Mouse (Mus musculus) hindbrain, embryonic 13.5 days (tissue): Measurements from ENCODE around the gene Rbms3. TPM values are rescaled to one million over a fixed set of nuclear protein-coding genes. Genes with fewer than 3 reads are reported as not detected.

Experiments used
- ATAC-seq: fragments of 200-750 bp; cut with Nextera tagmentation; 2 replicates; pipeline ENCODE4 v1.8.0; 2017; ENCODE audit warnings: moderate TSS enrichment; ENCODE audit not compliant: low FRiP score
- H3K27ac ChIP-seq: fragments of 300-500 bp; sonication (generic); 2 replicates; pipeline ENCODE4 v1.5.1; 2015; ENCODE audit warnings: inconsistent platforms, mild to moderate bottlenecking, moderate library complexity
- H3K27me3 ChIP-seq: fragments of 300-500 bp; sonication (generic); 2 replicates; pipeline ENCODE4 v1.6.1; 2015; ENCODE audit warnings: mild to moderate bottlenecking, inconsistent platforms
- H3K36me3 ChIP-seq: fragments of 300-500 bp; sonication (generic); 2 replicates; pipeline ENCODE4 v1.6.1; 2015; ENCODE audit warnings: mild to moderate bottlenecking, inconsistent platforms
- H3K4me1 ChIP-seq: fragments of 300-500 bp; sonication (generic); replicated peaks from 2 replicates; pipeline ENCODE4 v1.6.1; 2015; ENCODE audit warnings: inconsistent platforms
- H3K4me2 ChIP-seq: fragments of 300-500 bp; sonication (generic); 2 replicates; pipeline ENCODE4 v1.6.1; 2015; ENCODE audit warnings: inconsistent platforms, mild to moderate bottlenecking, moderate library complexity
- H3K4me3 ChIP-seq: fragments of 300-500 bp; sonication (generic); 2 replicates; pipeline ENCODE4 v1.5.1; 2015; ENCODE audit warnings: mild to moderate bottlenecking, inconsistent platforms
- H3K9ac ChIP-seq: fragments of 300-500 bp; sonication (generic); 2 replicates; pipeline ENCODE4 v1.6.1; 2015; ENCODE audit warnings: mild to moderate bottlenecking, inconsistent platforms
- H3K9me3 ChIP-seq: fragments of 300-500 bp; sonication (generic); 2 replicates; pipeline ENCODE4 v1.6.1; 2016; ENCODE audit warnings: inconsistent platforms
- WGBS: fragments of 180-500 bp; shearing (Covaris S2); methylation state at CpG from one replicate; pipeline ENCODE4 v1.1.7; 2015; 5-methylcytosine and 5-hydroxymethylcytosine counted together
- polyA plus RNA-seq: library from polyadenylated mRNA; unstranded; fragments of >200 nt; fragmentation: Nextera tagmentation; extraction: Ambion mirVana; gene quantifications from 2 replicates; pipeline ENCODE4 v1.2.1, GENCODE M21; 2015

Rbms3 gene
- polyA plus RNA-seq, 1 experiment from 2014 or later: 73.7 TPM

DNA sequence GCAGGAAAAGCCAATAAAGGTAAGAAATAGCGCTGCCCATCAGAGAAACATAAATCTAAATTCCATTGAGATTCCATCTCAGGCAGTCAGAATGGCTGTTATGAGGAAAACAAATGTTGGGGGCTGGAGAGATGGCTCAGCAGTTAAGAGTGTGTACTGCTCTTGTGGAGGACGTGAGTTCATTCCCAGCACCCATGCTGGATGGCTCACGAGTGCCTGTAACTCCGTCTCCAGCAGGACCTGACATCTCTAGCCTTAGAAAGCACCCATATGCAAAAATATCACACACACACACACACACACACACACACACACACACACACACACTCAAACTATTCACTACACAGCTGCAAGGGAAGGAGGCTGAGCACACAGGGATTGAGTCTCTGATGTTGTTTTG is 1083.6 kb downstream of the Rbms3 start:
- Histone ChIP-seq H3K4me3 (no peak overlapping the region), H3K27ac (no peak overlapping the region), H3K4me2 (no peak overlapping the region), H3K36me3 (no peaks in the 10 kb centered on the region), H3K9ac (no peak overlapping the region), H3K9me3 (no peaks in the 10 kb centered on the region), H3K27me3 (no peaks in the 10 kb centered on the region), H3K4me1 (no peaks in the 10 kb centered on the region)
- ATAC-seq: no peak
- WGBS: 80% methylated on average over 4 of the region's 4 CpGs

GRCm38 (mm10) chr9:116542793-116543192 is 1086.9 kb downstream of the Rbms3 start:
- Histone ChIP-seq H3K9me3 (no peaks in the 10 kb centered on the region), H3K27ac (no peak overlapping the region), H3K4me2 (no peak overlapping the region), H3K4me3 (no peak overlapping the region), H3K36me3 (no peaks in the 10 kb centered on the region), H3K4me1 (no peaks in the 10 kb centered on the region), H3K9ac (no peak overlapping the region), H3K27me3 (no peaks in the 10 kb centered on the region)
- 89% methylated on average over 4 of the region's 4 CpGs for WGBS
- ATAC-seq: no peak

DNA sequence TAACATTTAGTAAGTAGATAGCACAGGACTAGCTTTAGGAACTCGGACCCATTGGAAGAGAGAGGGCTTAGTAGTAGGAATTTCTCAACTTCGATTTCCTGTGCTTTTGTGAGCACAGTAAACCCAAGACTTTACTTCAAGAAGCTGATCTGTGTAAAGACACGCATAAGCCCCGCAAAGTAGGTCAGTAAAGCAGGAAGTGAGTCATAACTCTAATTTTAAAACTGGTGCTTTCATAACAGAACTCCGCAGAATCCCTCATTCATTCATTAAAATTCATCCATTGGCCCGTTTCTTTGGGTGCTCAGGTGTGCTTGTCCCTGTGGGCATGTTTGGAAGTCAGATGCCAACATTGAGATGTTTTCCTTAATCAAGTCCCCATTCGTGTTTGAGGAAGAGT is 1087.7 kb downstream of the Rbms3 start:
- WGBS: 81% methylated on average over 7 of the region's 7 CpGs
- Histone ChIP-seq H3K36me3 (no peaks in the 10 kb centered on the region), H3K9me3 (no peaks in the 10 kb centered on the region)

DNA sequence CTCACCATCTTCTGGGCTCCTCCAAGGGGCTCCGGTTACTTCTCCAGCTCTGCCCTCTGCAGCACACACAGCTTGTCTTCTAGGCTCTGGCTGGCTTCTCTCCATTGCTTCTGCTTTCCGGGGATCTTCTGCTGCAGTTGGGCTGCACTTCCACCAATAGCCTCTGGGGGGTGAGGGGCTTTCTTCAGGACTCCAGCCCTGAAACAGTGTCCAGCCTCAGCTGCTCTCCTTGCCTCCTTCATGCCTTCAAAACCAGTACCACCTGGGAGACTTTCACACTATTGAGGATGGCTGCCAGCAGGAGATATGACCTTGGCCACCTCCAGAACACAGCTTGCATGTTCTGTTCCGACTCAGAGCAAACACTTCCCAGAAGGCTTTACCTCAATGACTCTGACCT is 1094.0 kb downstream of the Rbms3 start:
- no peak overlapping the region for H3K9ac ChIP-seq
- no peak for ATAC-seq
- H3K4me3 ChIP-seq: no peak overlapping the region
- no peak overlapping the region for H3K4me2 ChIP-seq
- H3K9me3 ChIP-seq: no peaks in the 10 kb centered on the region
- no peak overlapping the region for H3K27ac ChIP-seq
- H3K4me1 ChIP-seq: no peaks in the 10 kb centered on the region
- no peaks in the 10 kb centered on the region for H3K36me3 ChIP-seq
- 70% methylated on average over 3 of the region's 3 CpGs for WGBS
- H3K27me3 ChIP-seq: no peaks in the 10 kb centered on the region

More for the DNA sequence above, 1087.7 kb downstream of the Rbms3 start:
- Histone ChIP-seq H3K27me3 (no peaks in the 10 kb centered on the region), H3K9ac (no peak overlapping the region), H3K4me1 (no peaks in the 10 kb centered on the region), H3K4me2 (no peak overlapping the region), H3K4me3 (no peak overlapping the region), H3K27ac (no peak overlapping the region)
- ATAC-seq: no peak

- Histone ChIP-seq H3K4me1 (no peaks in the 10 kb centered on the region), H3K27ac (no peak overlapping the region), H3K9ac (no peak overlapping the region), H3K9me3 (no peaks in the 10 kb centered on the region; the same call in 1 of the 2 replicates), H3K27me3 (no peaks in the 10 kb centered on the region), H3K36me3 (no peaks in the 10 kb centered on the region), H3K4me2 (no peak overlapping the region), H3K4me3 (no peak overlapping the region)
- no peak for ATAC-seq
- 81% methylated on average over 5 of the region's 5 CpGs for WGBS
Measured at GRCm38 (mm10) chr9:116533381-116533780, 1096.3 kb downstream of the Rbms3 start.

DNA sequence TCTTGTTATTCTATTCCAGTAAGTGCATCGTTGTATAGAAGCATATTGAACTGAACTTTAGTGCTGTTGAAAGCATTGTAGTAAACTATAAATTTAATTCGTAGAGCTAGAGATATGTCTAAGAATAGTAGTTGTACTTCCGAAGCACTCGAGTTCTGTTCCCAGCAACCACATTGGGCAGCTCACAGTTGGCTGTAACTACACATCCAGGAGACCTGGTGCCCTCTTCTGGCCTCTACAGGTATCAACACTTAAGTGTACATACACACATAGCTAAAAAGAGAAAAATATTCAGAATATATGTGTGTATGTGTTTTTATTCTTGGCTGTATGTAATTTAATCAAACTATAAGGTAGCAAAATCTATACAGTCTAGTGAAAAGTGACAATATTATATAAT is 1098.6 kb downstream of the Rbms3 start:
- Histone ChIP-seq H3K9ac (no peak overlapping the region), H3K9me3 (no peaks in the 10 kb centered on the region; the same call in 1 of the 2 replicates), H3K36me3 (no peaks in the 10 kb centered on the region), H3K4me3 (no peak overlapping the region), H3K27me3 (no peaks in the 10 kb centered on the region), H3K4me1 (no peaks in the 10 kb centered on the region), H3K4me2 (no peak overlapping the region), H3K27ac (no peak overlapping the region)
- WGBS: 94% methylated on average over 4 of the region's 4 CpGs
- ATAC-seq: no peak

GRCm38 (mm10) chr9:116524386-116524785 is 1105.3 kb downstream of the Rbms3 start:
- no peaks in the 10 kb centered on the region for H3K27me3 ChIP-seq
- no peaks in the 10 kb centered on the region; the same call in 1 of the 2 replicates for H3K9me3 ChIP-seq
- H3K4me1 ChIP-seq: no peaks in the 10 kb centered on the region
- no peak for ATAC-seq
- H3K4me3 ChIP-seq: no peak overlapping the region
- WGBS: 73% methylated on average over 5 of the region's 5 CpGs
- H3K4me2 ChIP-seq: no peak overlapping the region
- H3K36me3 ChIP-seq: no peaks in the 10 kb centered on the region
- no peak overlapping the region for H3K9ac ChIP-seq
- H3K27ac ChIP-seq: no peak overlapping the region
